Mouse (Mus musculus) cerebellum, adult 2 months (tissue): ENCODE data around the gene Pwwp2b.

Experiments
- CTCF ChIP-seq: fragments of 200-500 bp; IDR thresholded peaks from 2 replicates; pipeline ENCODE4 v1.5.1; 2011; ENCODE audit warnings: low read depth, mild to moderate bottlenecking, control low read depth, low read length, moderate library complexity, borderline replicate concordance; ENCODE audit not compliant: insufficient read depth
- POLR2A ChIP-seq: fragments of 200-500 bp; IDR thresholded peaks from 2 replicates; pipeline ENCODE4 v1.6.1; 2011; ENCODE audit warnings: low read length, control low read depth, borderline replicate concordance; ENCODE audit not compliant: insufficient read depth

DNA sequence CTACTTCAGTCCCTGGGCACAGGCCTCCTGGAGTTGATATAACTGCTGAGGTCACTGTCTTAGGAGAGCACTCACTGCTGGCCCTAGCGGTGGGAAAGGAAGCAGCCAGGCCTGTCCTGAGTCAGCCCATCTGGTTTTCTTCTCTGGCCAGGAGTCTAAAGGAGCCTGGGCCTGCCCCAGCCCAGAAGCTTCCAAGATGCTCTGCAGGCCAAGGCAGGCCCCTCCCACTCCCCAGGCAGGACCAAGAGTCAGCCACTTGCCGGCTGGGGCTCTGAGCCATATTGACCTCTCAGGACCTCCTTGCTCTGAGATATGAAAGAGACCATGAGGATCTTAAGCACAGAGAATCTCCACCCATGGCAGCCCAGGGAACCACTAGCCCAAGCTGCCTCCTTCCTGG is 60.8 kb downstream of the Pwwp2b start:
- TF ChIP-seq CTCF, result no peak
- no peak for TF ChIP-seq POLR2A
